9 mouse cellular contexts compared by ENCODE assay signal in genomic region chr17:6948769-6949228, GRCm38 (mm10). TPM values are rescaled to one million over a fixed set of nuclear protein-coding genes. Genes with fewer than 3 reads are reported as not detected.
DNase-seq lines count a peak whose midpoint lies in the region; ATAC-seq and TF ChIP-seq lines count a peak whose summit lies in the region.
"Not testable (repeated sequence)": the region's sequence is repeated elsewhere in the genome, so short reads cannot be mapped to it uniquely, and the experiment has no call there.
"Had no signal": no experiment of that assay in that cellular context is flagged by ENCODE, and none has a peak within 500 bp of the region (broad histone marks: within the 10 kb centered on the region; RNA-seq: fewer than 3 reads in every experiment).

No protein-coding gene starts in this region.

- not testable (repeated sequence) for H3K79me2 ChIP-seq in MEL (ENCODE audit: control insufficient read depth, insufficient read depth, low read length, poor library complexity); myocyte (ENCODE audit: control insufficient read depth, insufficient read depth)

- H3K27me3 ChIP-seq in MEL (ENCODE audit: control insufficient read depth in 1 of 2, insufficient read depth in 2 of 2, low read length in 2 of 2); embryonic facial prominence, embryonic 13.5 days; hindbrain, embryonic 15.5 days; lung, embryonic 14.5 days (ENCODE audit: insufficient read depth, low read length); myocyte (ENCODE audit: control insufficient read depth, insufficient read depth, insufficient read length); testis, adult 2 months (ENCODE audit: control insufficient read depth, insufficient read depth, low read length): not testable (repeated sequence)

- H3ac ChIP-seq in myocyte (ENCODE audit: control insufficient read depth, insufficient read length) = not testable (repeated sequence)

- 9% methylated on average over 9 of the region's 9 CpGs for WGBS in embryonic facial prominence, embryonic 13.5 days
- WGBS in hindbrain, embryonic 15.5 days = 20% methylated on average over 9 of the region's 9 CpGs
- WGBS in lung, embryonic 14.5 days = 9% methylated on average over 9 of the region's 9 CpGs

- not testable (repeated sequence) for ATAC-seq in embryonic facial prominence, embryonic 13.5 days (ENCODE audit: insufficient number of reproducible peaks, insufficient read depth, low FRiP score, low TSS enrichment, low read depth)
- ATAC-seq in hindbrain, embryonic 15.5 days (ENCODE audit: low FRiP score, low read depth) = peak; percentile 19; the same call in 1 of the 2 replicates
- ATAC-seq in lung, embryonic 14.5 days (ENCODE audit: insufficient read depth) = peak; percentile 22; the same call in 1 of the 2 replicates

- TF ChIP-seq EP300 in MEL (IDR thresholded peaks at IDR 0.05; ENCODE audit: low read depth in 1 of 2, low read length in 2 of 2) = not testable (repeated sequence)

- H3K27ac ChIP-seq in MEL (ENCODE audit: control insufficient read depth, low read depth, low read length) = peak overlapping the region; percentile 69
- peak overlapping the region; percentile 80 for H3K27ac ChIP-seq in embryonic facial prominence, embryonic 13.5 days
- peak overlapping the region; percentile 91 for H3K27ac ChIP-seq in gastrocnemius, adult 2 months
- H3K27ac ChIP-seq in hindbrain, embryonic 15.5 days (replicated peaks) = peak overlapping the region; percentile 91
- H3K27ac ChIP-seq in left cerebral cortex, adult 2 months = peak overlapping the region; percentile 81; the same call in 1 of the 2 replicates
- H3K27ac ChIP-seq in lung, embryonic 14.5 days (ENCODE audit: low read depth) = peak overlapping the region; percentile 70; the same call in 1 of the 2 replicates
- H3K27ac ChIP-seq in testis, adult 2 months (ENCODE audit: control insufficient read depth, insufficient read depth, low read depth, low read length) = peak overlapping the region; percentile 98

- not testable (repeated sequence) for TF ChIP-seq CTCF in MEL (IDR thresholded peaks at IDR 0.05 in 2 of 3, conservative IDR thresholded peaks at IDR 0.05 in 1 of 3; ENCODE audit: control insufficient read depth in 1 of 3, insufficient read depth in 1 of 3, low read depth in 2 of 3, low read length in 3 of 3, poor library complexity in 1 of 3, severe bottlenecking in 1 of 3); gastrocnemius, adult 2 months (IDR thresholded peaks at IDR 0.05); left cerebral cortex, adult 2 months (IDR thresholded peaks at IDR 0.05); lung, embryonic 14.5 days (IDR thresholded peaks at IDR 0.05; ENCODE audit: low read depth); testis, adult 2 months (IDR thresholded peaks at IDR 0.05; ENCODE audit: control insufficient read depth, insufficient read depth, insufficient replicate concordance, low read depth, low read length)

- not testable (repeated sequence) for TF ChIP-seq POLR2A in MEL (IDR thresholded peaks at IDR 0.05; ENCODE audit: control insufficient read depth in 1 of 2, insufficient read depth in 1 of 2, low read depth in 1 of 2, low read length in 2 of 2, poor library complexity in 1 of 2); myocyte (IDR thresholded peaks at IDR 0.05; ENCODE audit: insufficient read length, low read depth); testis, adult 2 months (IDR thresholded peaks at IDR 0.05; ENCODE audit: control insufficient read depth, low read depth, low read length)

- intact Hi-C loops in gastrocnemius, adult 2 months (cut with DNase I) = not testable (repeated sequence)
- intact Hi-C loops in left cerebral cortex, adult 2 months (cut with DNase I) = loop anchor here (10.0 kb wide), 1 partner anchor 996 kb away; the partner anchor contains the start of gene Rsph3a

- H3K9ac ChIP-seq in MEL (ENCODE audit: control insufficient read depth, low read depth, low read length, poor library complexity, severe bottlenecking) = peak overlapping the region; percentile 62
- H3K9ac ChIP-seq in embryonic facial prominence, embryonic 13.5 days = peak overlapping the region; percentile 70
- peak overlapping the region; percentile 58 for H3K9ac ChIP-seq in hindbrain, embryonic 15.5 days
- H3K9ac ChIP-seq in lung, embryonic 14.5 days = peak overlapping the region; percentile 32

- not testable (repeated sequence) for TF ChIP-seq RAD21 in MEL (IDR thresholded peaks at IDR 0.05; ENCODE audit: low read depth, low read length)

- peak overlapping the region; percentile 55 to 72 for H3K4me3 ChIP-seq in MEL (ENCODE audit: control insufficient read depth in 1 of 2, insufficient read depth in 1 of 2, low read depth in 2 of 2, low read length in 2 of 2)
- peak overlapping the region; percentile 55 for H3K4me3 ChIP-seq in embryonic facial prominence, embryonic 13.5 days
- peak overlapping the region; percentile 76 for H3K4me3 ChIP-seq in gastrocnemius, adult 2 months
- peak overlapping the region; percentile 61 for H3K4me3 ChIP-seq in hindbrain, embryonic 15.5 days
- peak overlapping the region; percentile 74 for H3K4me3 ChIP-seq in left cerebral cortex, adult 2 months
- peak overlapping the region; percentile 51 for H3K4me3 ChIP-seq in lung, embryonic 14.5 days (ENCODE audit: low read depth, low read length)
- H3K4me3 ChIP-seq in myocyte = peak overlapping the region; percentile 22
- H3K4me3 ChIP-seq in testis, adult 2 months (ENCODE audit: control insufficient read depth, low read depth, low read length) = peak overlapping the region; percentile 98

- peak overlapping the region; percentile 65 for H3K4me2 ChIP-seq in embryonic facial prominence, embryonic 13.5 days
- H3K4me2 ChIP-seq in hindbrain, embryonic 15.5 days = peak overlapping the region; percentile 64
- H3K4me2 ChIP-seq in lung, embryonic 14.5 days = peak overlapping the region; percentile 67
- H3K4me2 ChIP-seq in myocyte (ENCODE audit: low read depth) = peak overlapping the region; percentile 97

- not testable (repeated sequence) for H3K4me1 ChIP-seq in MEL (ENCODE audit: control insufficient read depth in 1 of 2, insufficient read depth in 2 of 2, low read length in 2 of 2); embryonic facial prominence, embryonic 13.5 days; hindbrain, embryonic 15.5 days (replicated peaks); lung, embryonic 14.5 days (ENCODE audit: insufficient read depth); testis, adult 2 months (ENCODE audit: control insufficient read depth, insufficient read depth, low read length)

- not testable (repeated sequence) for H3K36me3 ChIP-seq in MEL (ENCODE audit: control insufficient read depth in 1 of 2, insufficient read depth in 2 of 2, low read length in 2 of 2); embryonic facial prominence, embryonic 13.5 days; hindbrain, embryonic 15.5 days; lung, embryonic 14.5 days (ENCODE audit: insufficient read depth); myocyte (ENCODE audit: control insufficient read depth, insufficient read depth); testis, adult 2 months (ENCODE audit: control insufficient read depth, insufficient read depth, low read length)

- H3K9me3 ChIP-seq in MEL (replicated peaks; ENCODE audit: insufficient read depth, low read length); embryonic facial prominence, embryonic 13.5 days; hindbrain, embryonic 15.5 days; lung, embryonic 14.5 days (ENCODE audit: low read depth, low read length): not testable (repeated sequence)

- peak; percentile 73 for DNase-seq in MEL (ENCODE audit: low read depth, low spot score)
- not testable (repeated sequence) for DNase-seq in gastrocnemius, adult 2 months; left cerebral cortex, adult 2 months (ENCODE audit: extremely low spot score in 1 of 2, low spot score in 2 of 2); lung, embryonic 14.5 days

RNA-seq across cellular contexts. Expression of gene Rsph3b, which starts 0.3 kb away (rescaled TPM):
- 6.6 and 6.8 TPM in 2 replicates for total RNA-seq in MEL (2012; rRNA removed)
- 10 to 100 TPM in 1 of 2 experiments, not detected in 1; 14.7 TPM for polyA plus RNA-seq in MEL (2012; ENCODE audit: insufficient read depth in 1 of 2, insufficient read length in 2 of 2, low read depth in 1 of 2, low replicate concordance in 2 of 2, missing spikeins in 1 of 2)
- 35.2 and 42.7 TPM in 2 replicates for polyA plus RNA-seq in embryonic facial prominence, embryonic 13.5 days (2015; fragmentation: Nextera tagmentation; extraction: Ambion mirVana)
- 10 to 100 TPM; 20.3 to 26.5 TPM for total RNA-seq in gastrocnemius, adult 2 months (2021)
- 56.3 and 57.6 TPM in 2 replicates for polyA plus RNA-seq in hindbrain, embryonic 15.5 days (2015; fragmentation: Nextera tagmentation; extraction: Ambion mirVana)
- total RNA-seq in left cerebral cortex, adult 2 months (2021) = 10 to 100 TPM; 28.1 to 28.5 TPM
- polyA plus RNA-seq in lung, embryonic 14.5 days (2014; fragmentation: Nextera tagmentation; extraction: Ambion mirVana) = 35.6 and 37.1 TPM in 2 replicates
- polyA plus RNA-seq in myocyte (2012; fragmentation: generic; extraction: Trizol) = 19.8 TPM
- polyA plus RNA-seq in testis, adult 2 months (2012; rRNA removed) = 209 and 231 TPM in 2 replicates

RNA-seq across cellular contexts. Expression of gene Tagap1, which starts 12.2 kb away (rescaled TPM):
- 15.0 and 17.6 TPM in 2 replicates for total RNA-seq in MEL (2012; rRNA removed)
- polyA plus RNA-seq in MEL (2012; ENCODE audit: insufficient read depth in 1 of 2, insufficient read length in 2 of 2, low read depth in 1 of 2, low replicate concordance in 2 of 2, missing spikeins in 1 of 2) = 10 to 100 TPM in 1 of 2 experiments, not detected in 1; 25.2 TPM
- polyA plus RNA-seq in embryonic facial prominence, embryonic 13.5 days (2015; fragmentation: Nextera tagmentation; extraction: Ambion mirVana) = 49.7 and 50.8 TPM in 2 replicates
- total RNA-seq in gastrocnemius, adult 2 months (2021) = 10 to 100 TPM; 11.7 to 16.2 TPM
- polyA plus RNA-seq in hindbrain, embryonic 15.5 days (2015; fragmentation: Nextera tagmentation; extraction: Ambion mirVana) = 50.6 and 53.7 TPM in 2 replicates
- 10 to 100 TPM; 28.5 to 31.5 TPM for total RNA-seq in left cerebral cortex, adult 2 months (2021)
- 58.6 and 61.4 TPM in 2 replicates for polyA plus RNA-seq in lung, embryonic 14.5 days (2014; fragmentation: Nextera tagmentation; extraction: Ambion mirVana)
- 12.2 TPM for polyA plus RNA-seq in myocyte (2012; fragmentation: generic; extraction: Trizol)
- 57.1 and 68.4 TPM in 2 replicates for polyA plus RNA-seq in testis, adult 2 months (2012; rRNA removed)

RNA-seq across cellular contexts. Expression of gene Rnaset2b, which starts 21.6 kb away (rescaled TPM):
- 40.6 and 45.1 TPM in 2 replicates for total RNA-seq in MEL (2012; rRNA removed)
- polyA plus RNA-seq in MEL (2012; ENCODE audit: insufficient read depth in 1 of 2, insufficient read length in 2 of 2, low read depth in 1 of 2, low replicate concordance in 2 of 2, missing spikeins in 1 of 2) (100 to 1,000 TPM; 205 to 626 TPM), myocyte (2012; fragmentation: generic; extraction: Trizol) (194 TPM)
- 179 and 187 TPM in 2 replicates for polyA plus RNA-seq in embryonic facial prominence, embryonic 13.5 days (2015; fragmentation: Nextera tagmentation; extraction: Ambion mirVana)
- total RNA-seq in gastrocnemius, adult 2 months (2021) = 100 to 1,000 TPM; 100 to 123 TPM
- polyA plus RNA-seq in hindbrain, embryonic 15.5 days (2015; fragmentation: Nextera tagmentation; extraction: Ambion mirVana) = 107 and 116 TPM in 2 replicates
- total RNA-seq in left cerebral cortex, adult 2 months (2021) = 10 to 100 TPM; 37.9 to 40.2 TPM
- polyA plus RNA-seq in lung, embryonic 14.5 days (2014; fragmentation: Nextera tagmentation; extraction: Ambion mirVana) = 220 and 234 TPM in 2 replicates
- 45.0 and 47.3 TPM in 2 replicates for polyA plus RNA-seq in testis, adult 2 months (2012; rRNA removed)

RNA-seq across cellular contexts. Expression of gene Gm49721, which starts 29.9 kb away (rescaled TPM):
- not detected in 2 replicates for total RNA-seq in MEL (2012; rRNA removed)
- polyA plus RNA-seq in MEL (2012; ENCODE audit: insufficient read depth in 1 of 2, insufficient read length in 2 of 2, low read depth in 1 of 2, low replicate concordance in 2 of 2, missing spikeins in 1 of 2) = not detected
- 0.61 TPM in 1 of 2 replicates, not detected in the other for polyA plus RNA-seq in embryonic facial prominence, embryonic 13.5 days (2015; fragmentation: Nextera tagmentation; extraction: Ambion mirVana)
- under 1 TPM in 1 of 2 experiments, not detected in 1; 0.59 TPM for total RNA-seq in gastrocnemius, adult 2 months (2021)
- 0.19 and 0.38 TPM in 2 replicates for polyA plus RNA-seq in hindbrain, embryonic 15.5 days (2015; fragmentation: Nextera tagmentation; extraction: Ambion mirVana)
- total RNA-seq in left cerebral cortex, adult 2 months (2021) = under 1 TPM in 1 of 2 experiments, not detected in 1; 0.45 TPM
- polyA plus RNA-seq in lung, embryonic 14.5 days (2014; fragmentation: Nextera tagmentation; extraction: Ambion mirVana) = 0.20 and 0.36 TPM in 2 replicates
- not detected for polyA plus RNA-seq in myocyte (2012; fragmentation: generic; extraction: Trizol)
- polyA plus RNA-seq in testis, adult 2 months (2012; rRNA removed) = 0.31 TPM in 1 of 2 replicates, not detected in the other
- total RNA-seq: gastrocnemius, postnatal 25 days had no signal

Comparison
In these comparisons a context has a peak if more than half of its experiments do, and no peak if none do; other contexts are left out.
1. H3K4me3 ChIP-seq: peak in every context shown above with its lines; median percentile 98 in testis, adult 2 months; 76 in gastrocnemius, adult 2 months; 74 in left cerebral cortex, adult 2 months; 64 in MEL; 61 in hindbrain, embryonic 15.5 days; 55 in embryonic facial prominence, embryonic 13.5 days; 51 in lung, embryonic 14.5 days; 22 in myocyte.